Mouse (Mus musculus) colon, adult 2 months (tissue): ENCODE measurements around the gene Ptger3. TPM values are rescaled to one million over a fixed set of nuclear protein-coding genes. Genes with fewer than 3 reads are reported as not detected.

Source experiments
- polyA plus RNA-seq: library from polyadenylated mRNA; depleted of rRNA; stranded (reverse); fragments of >200 nt; gene quantifications from 2 replicates; pipeline ENCODE4 v1.2.3, GENCODE M21; 2012; rRNA removed

Gene Ptger3
- polyA plus RNA-seq, result 13.7 and 15.7 TPM in 2 replicates

DNA sequence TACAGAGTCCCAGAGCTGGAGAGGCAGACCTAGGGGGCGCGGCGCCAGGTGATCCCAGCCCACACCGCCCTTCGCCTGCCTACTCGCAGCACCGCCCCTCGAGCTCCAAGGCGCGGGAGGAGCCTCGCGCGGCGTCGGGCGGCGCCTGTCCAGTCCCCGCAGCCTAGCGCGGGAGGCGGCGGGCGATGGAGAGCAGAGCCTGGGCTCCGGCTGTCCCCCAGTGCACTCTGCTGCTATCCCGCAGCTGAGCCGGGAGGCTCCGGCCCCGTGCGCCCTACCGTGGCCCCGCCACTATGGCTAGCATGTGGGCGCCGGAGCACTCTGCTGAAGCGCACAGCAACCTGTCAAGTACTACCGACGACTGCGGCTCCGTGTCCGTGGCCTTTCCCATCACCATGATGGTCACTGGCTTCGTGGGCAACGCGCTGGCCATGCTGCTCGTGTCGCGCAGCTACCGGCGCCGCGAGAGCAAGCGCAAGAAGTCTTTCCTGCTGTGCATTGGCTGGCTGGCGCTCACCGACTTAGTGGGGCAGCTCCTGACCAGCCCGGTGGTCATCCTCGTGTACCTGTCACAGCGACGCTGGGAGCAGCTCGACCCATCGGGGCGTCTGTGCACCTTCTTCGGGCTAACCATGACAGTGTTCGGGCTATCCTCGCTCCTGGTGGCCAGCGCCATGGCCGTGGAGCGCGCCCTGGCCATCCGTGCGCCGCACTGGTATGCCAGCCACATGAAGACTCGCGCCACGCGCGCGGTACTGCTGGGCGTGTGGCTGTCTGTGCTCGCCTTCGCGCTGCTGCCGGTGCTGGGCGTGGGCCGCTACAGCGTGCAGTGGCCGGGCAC is at the start of gene Ptger3:
Gene Ptger3 (plus strand): TSS at position 168 of the 841 bp plus-strand sequence.

DNA sequence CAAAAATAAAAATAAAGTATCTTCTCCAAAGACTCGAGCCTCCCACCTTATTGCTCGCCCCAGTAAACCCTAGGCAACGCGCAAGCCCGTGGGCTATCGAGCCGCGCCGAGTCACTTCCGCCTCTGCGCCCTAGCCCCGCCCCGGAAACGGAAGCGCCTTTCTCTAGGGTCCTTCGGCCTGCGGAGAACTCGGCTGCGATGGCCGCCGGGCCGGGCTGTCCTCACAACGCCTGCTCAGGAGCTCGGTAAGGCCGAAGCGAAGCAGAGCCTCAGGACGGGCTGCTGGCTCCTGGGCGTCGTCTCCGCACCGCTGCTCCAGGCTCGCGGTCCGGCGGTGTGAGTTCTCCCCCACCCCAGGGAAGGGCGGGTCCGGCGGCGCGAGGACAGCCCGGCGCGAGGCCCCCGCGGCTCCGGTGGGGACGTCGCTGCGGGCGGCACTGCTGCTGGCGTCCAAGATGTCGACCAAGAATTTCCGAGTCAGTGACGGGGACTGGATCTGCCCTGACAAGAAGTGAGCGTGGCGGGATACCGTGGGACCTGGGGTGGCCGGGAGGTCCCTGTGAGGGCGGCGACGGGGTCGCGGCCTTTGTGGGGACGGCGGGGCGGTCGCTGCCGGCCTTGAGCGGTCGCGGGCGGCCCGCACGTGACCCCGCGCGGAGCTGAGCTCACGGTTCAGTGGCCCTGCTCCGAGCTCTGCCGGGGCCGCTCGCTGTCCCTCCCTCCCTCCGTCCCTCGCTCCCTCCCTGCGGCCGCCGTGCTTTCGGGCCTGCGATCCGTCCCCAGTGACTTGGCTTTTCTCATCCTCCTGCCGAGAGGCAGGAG is 32.5 kb upstream of the Ptger3 start, which contains the start of gene Zranb2:
Gene Zranb2 (plus strand): TSS at position 197 of the 822 bp plus-strand sequence.

Other genes with a start within 250 kb of the Ptger3 start
- gene Zranb2, start 32.7 kb upstream of the Ptger3 start, polyA plus RNA-seq, result 2.7 and 3.5 TPM in 2 replicates